Mouse (Mus musculus) olfactory bulb, adult 2 months (tissue): ENCODE measurements around the gene Psmg3.

ENCODE experiments used
- CTCF ChIP-seq: fragments of 200-500 bp; IDR thresholded peaks from 2 replicates; pipeline ENCODE4 v1.5.1; 2012; ENCODE audit warnings: low read depth, mild to moderate bottlenecking, low read length, moderate library complexity; ENCODE audit not compliant: insufficient read depth
- POLR2A ChIP-seq: fragments of 200-500 bp; IDR thresholded peaks from 2 replicates; pipeline ENCODE4 v1.6.1; 2012; ENCODE audit warnings: mild to moderate bottlenecking, low read depth, low read length, moderate library complexity; ENCODE audit not compliant: insufficient read depth

- TF ChIP-seq CTCF (no peak), POLR2A (no peak)
Observed at GRCm38 (mm10) chr5:139794137-139794536, 32.5 kb downstream of the Psmg3 start.
